8 mouse cellular contexts compared by ENCODE assay signal in the genomic region with DNA sequence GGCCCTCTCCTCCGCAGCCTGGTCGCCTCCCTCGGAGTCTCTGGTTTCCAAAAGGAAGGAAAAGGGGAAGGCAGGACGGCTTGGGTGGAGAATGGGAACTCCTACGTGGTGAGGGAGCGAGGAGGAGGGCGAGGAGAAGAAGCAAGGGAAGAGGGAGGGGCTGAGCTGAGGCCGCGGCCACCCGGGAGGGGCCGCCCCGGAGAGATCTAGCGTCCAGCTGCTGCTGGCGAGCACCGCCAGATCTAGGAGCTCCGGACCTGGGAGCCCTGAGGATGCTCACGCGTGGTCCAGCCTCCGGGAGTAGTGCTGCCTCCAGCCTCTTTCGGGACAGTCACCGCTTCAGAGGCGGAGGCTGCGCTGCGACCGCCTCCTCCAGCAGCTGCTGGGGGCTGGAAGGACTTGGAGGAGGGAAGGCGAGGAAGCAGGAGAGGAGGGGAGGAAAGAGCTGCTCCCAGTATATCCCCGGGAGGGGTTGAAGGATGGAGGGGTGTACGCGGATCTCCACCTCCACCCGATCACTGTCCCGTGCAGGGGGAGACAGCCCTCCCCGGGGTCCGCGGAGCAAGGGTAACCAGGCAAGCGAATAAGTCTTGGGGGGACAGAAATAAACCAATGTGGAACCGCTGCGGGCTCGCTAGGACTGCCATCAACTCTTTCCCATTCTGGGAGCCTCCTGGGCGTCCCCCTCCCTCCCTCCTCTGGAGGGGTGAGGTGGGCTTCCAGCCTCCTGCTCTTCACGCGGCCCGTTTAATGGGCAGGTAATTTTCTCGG. TPM values are rescaled to one million over a fixed set of nuclear protein-coding genes. Genes with fewer than 3 reads are reported as not detected.
A peak's percentile ranks its signal among the peaks of the same experiment; 100 is the strongest.
DNase-seq lines count a peak whose midpoint lies in the region; ATAC-seq and TF ChIP-seq lines count a peak whose summit lies in the region.

A gene (minus strand): TSS at position 345 of the 771 bp plus-strand sequence.

- no peak within 1 kb of the TSS for H3K9ac ChIP-seq in ES-Bruce4 (ENCODE audit: low read depth, poor library complexity, severe bottlenecking)
- no peak within 1 kb of the TSS for H3K9ac ChIP-seq in liver, postnatal 0 days (replicated peaks)
- peak within 1 kb of the TSS; percentile 77 for H3K9ac ChIP-seq in neural tube, embryonic 14.5 days (replicated peaks; ENCODE audit: low read depth, low read length)

- 0 out of 2 replicates have a peak, but pooled peaks cover 2% of the 10 kb centered on the region for H3K27me3 ChIP-seq in ES-Bruce4 (ENCODE audit: control insufficient read depth, insufficient read depth, low read length, poor library complexity, severe bottlenecking)
- H3K27me3 ChIP-seq in liver, postnatal 0 days (ENCODE audit: insufficient read depth, low read length) = peaks cover 24% of the 10 kb centered on the region
- H3K27me3 ChIP-seq in neural tube, embryonic 14.5 days (ENCODE audit: control insufficient read depth, insufficient read depth, low read length) = no peaks in the 10 kb centered on the region

- no peaks in the 10 kb centered on the region for H3K9me3 ChIP-seq in ES-Bruce4 (replicated peaks; ENCODE audit: control insufficient read depth, insufficient read depth, low read length, poor library complexity, severe bottlenecking)
- H3K9me3 ChIP-seq in liver, postnatal 0 days (ENCODE audit: low read length) = no peaks in the 10 kb centered on the region
- H3K9me3 ChIP-seq in neural tube, embryonic 14.5 days (ENCODE audit: control insufficient read depth, low read length) = no peaks in the 10 kb centered on the region

- peak within 1 kb of the TSS; percentile 58 for H3K4me2 ChIP-seq in liver, postnatal 0 days (ENCODE audit: low read depth, low read length)
- peak within 1 kb of the TSS; percentile 90 for H3K4me2 ChIP-seq in neural tube, embryonic 14.5 days (ENCODE audit: low read depth, low read length)

- under 1% methylated on average over 40 of the region's 43 CpGs for WGBS in liver, postnatal 0 days (ENCODE audit: insufficient replicate concordance)
- WGBS in neural tube, embryonic 14.5 days = 0% methylated on average over 42 of the region's 43 CpGs

- no peak for TF ChIP-seq POLR2A in ES-Bruce4 (IDR thresholded peaks at IDR 0.05; ENCODE audit: insufficient read depth, low read length)

- DNase-seq in cerebellum, adult 9-11 months = peak; percentile 40
- peak; percentile 33 to 68 for DNase-seq in frontal cortex, adult 2 months (ENCODE audit: extremely low spot score in 1 of 2, low spot score in 1 of 2)
- peak; percentile 58 for DNase-seq in heart, postnatal 4 days
- DNase-seq in layer of hippocampus, adult 8-10 months (ENCODE audit: low spot score in 2 of 2) = peak; percentile 50 to 55
- DNase-seq in liver, postnatal 0 days = peak; percentile 25
- peak; percentile 61 for DNase-seq in yolk sac, embryonic 10.5 days (ENCODE audit: low spot score)

- H3K4me3 ChIP-seq in ES-Bruce4 (ENCODE audit: low read depth, low read length) = peak within 1 kb of the TSS; percentile 63
- H3K4me3 ChIP-seq in liver, postnatal 0 days (ENCODE audit: low read depth, low read length) = peak within 1 kb of the TSS; percentile 47
- peak within 1 kb of the TSS; percentile 60 for H3K4me3 ChIP-seq in neural tube, embryonic 14.5 days (ENCODE audit: low read depth, low read length)

- H3K27ac ChIP-seq in ES-Bruce4 (ENCODE audit: insufficient read depth, low read length) = no peak within 1 kb of the TSS
- no peak within 1 kb of the TSS for H3K27ac ChIP-seq in liver, postnatal 0 days (ENCODE audit: low read depth)
- H3K27ac ChIP-seq in neural tube, embryonic 14.5 days (ENCODE audit: low read depth, low read length) = peak within 1 kb of the TSS; percentile 91

- H3K36me3 ChIP-seq in ES-Bruce4 (ENCODE audit: control insufficient read depth, insufficient read depth, low read length, poor library complexity, severe bottlenecking) = no peaks in the 10 kb centered on the region
- H3K36me3 ChIP-seq in liver, postnatal 0 days (replicated peaks; ENCODE audit: insufficient read depth, low read length) = no peaks in the 10 kb centered on the region
- H3K36me3 ChIP-seq in neural tube, embryonic 14.5 days (ENCODE audit: control insufficient read depth, insufficient read depth, low read length) = no peaks in the 10 kb centered on the region

- no peaks in the 10 kb centered on the region for H3K4me1 ChIP-seq in ES-Bruce4 (ENCODE audit: control insufficient read depth, insufficient read depth, low read length)
- peaks cover 9% of the 10 kb centered on the region; the same call in 1 of the 2 replicates for H3K4me1 ChIP-seq in liver, postnatal 0 days (ENCODE audit: insufficient read depth)
- H3K4me1 ChIP-seq in neural tube, embryonic 14.5 days (ENCODE audit: control insufficient read depth, insufficient read depth, low read length) = no peaks in the 10 kb centered on the region

- TF ChIP-seq CTCF in ES-Bruce4 (IDR thresholded peaks at IDR 0.05; ENCODE audit: low read depth, low read length) = no peak
- no peak for TF ChIP-seq CTCF in liver, postnatal 0 days (IDR thresholded peaks at IDR 0.05; ENCODE audit: low read depth)

- ATAC-seq in liver, postnatal 0 days = no peak
- peak; percentile 85 for ATAC-seq in neural tube, embryonic 14.5 days (ENCODE audit: low read depth)

- TF ChIP-seq EP300 in ES-Bruce4 (IDR thresholded peaks at IDR 0.05; ENCODE audit: insufficient read depth, low read depth, low read length) = no peak
- TF ChIP-seq EP300 in liver, postnatal 0 days (IDR thresholded peaks at IDR 0.05; ENCODE audit: low read depth) = no peak

RNA-seq across cellular contexts. Expression of the gene that starts here (rescaled TPM):
- polyA plus RNA-seq in ES-Bruce4 (2011; ENCODE audit: insufficient read depth, insufficient read length, low read depth, missing spikeins) = 0.70 and 0.91 TPM in 2 replicates
- 64.3 and 71.3 TPM in 2 replicates for polyA plus RNA-seq in frontal cortex, adult 2 months (2012; rRNA removed)
- total RNA-seq in heart, postnatal 4 days (2021) = 1 to 10 TPM; 4.1 to 4.7 TPM
- total RNA-seq in layer of hippocampus, adult 8-10 months (2022) = 100 to 1,000 TPM in 1 of 4 experiments, 10 to 100 TPM in 3; 97.2 to 101 (median 99.2) TPM
- 1.1 and 1.6 TPM in 2 replicates for polyA plus RNA-seq in liver, postnatal 0 days (2015; fragmentation: Nextera tagmentation; extraction: Ambion mirVana)
- 165 and 168 TPM in 2 replicates for polyA plus RNA-seq in neural tube, embryonic 14.5 days (2014; fragmentation: Nextera tagmentation; extraction: Ambion mirVana)

Comparison
In these comparisons a context has a peak if more than half of its experiments do, and no peak if none do; other contexts are left out.
1. RNA of the gene that starts here (total RNA-seq): 97.2 to 101 TPM in layer of hippocampus, adult 8-10 months; 4.1 to 4.7 TPM in heart, postnatal 4 days; every median in the first group is over 10 times any median in the second.
2. RNA of the gene that starts here (polyA plus RNA-seq): 165 to 168 TPM in neural tube, embryonic 14.5 days and 64.3 to 71.3 TPM in frontal cortex, adult 2 months; 1.1 to 1.6 TPM in liver, postnatal 0 days and 0.70 to 0.91 TPM in ES-Bruce4; every median in the first group is over 10 times any median in the second.
3. Peak in every context shown above with its lines, with median percentiles within 50 percentile points of each other: H3K4me3 ChIP-seq and DNase-seq.